Mouse (Mus musculus) mouse trophoblast stem cell (cell line): ENCODE measurements around the gene Actl6b.

Experiments
- in situ Hi-C, 2 experiments: fragments of 300-500 bp; cut with MseI, MboI; formaldehyde crosslinking; loops; 2 replicates in 1 of 2; 3 replicates in 1 of 2; pipeline ENCODE4 v1.15.1; 2025

The Actl6b gene

DNA sequence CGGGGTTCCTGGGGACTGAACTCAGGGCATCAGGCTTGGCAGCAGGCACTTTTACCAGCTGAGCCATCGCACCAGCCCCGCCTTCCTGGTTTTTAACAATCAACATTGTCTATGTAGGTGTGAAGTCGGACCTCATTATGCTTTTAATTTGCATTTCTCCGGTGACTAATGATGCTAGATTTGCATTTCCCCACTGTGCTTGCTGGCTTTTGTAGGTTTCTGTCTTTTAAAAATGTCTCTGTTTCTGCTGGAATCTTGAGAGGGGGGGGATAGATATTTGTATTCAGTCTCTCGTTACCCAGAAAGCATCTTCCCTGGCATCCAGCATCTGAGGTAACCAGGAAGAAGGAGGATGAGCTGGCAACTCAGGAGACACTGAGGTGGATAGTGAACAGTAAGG lies 8.2 kb downstream of the Actl6b start:
- in situ Hi-C loops: no loop called here

DNA sequence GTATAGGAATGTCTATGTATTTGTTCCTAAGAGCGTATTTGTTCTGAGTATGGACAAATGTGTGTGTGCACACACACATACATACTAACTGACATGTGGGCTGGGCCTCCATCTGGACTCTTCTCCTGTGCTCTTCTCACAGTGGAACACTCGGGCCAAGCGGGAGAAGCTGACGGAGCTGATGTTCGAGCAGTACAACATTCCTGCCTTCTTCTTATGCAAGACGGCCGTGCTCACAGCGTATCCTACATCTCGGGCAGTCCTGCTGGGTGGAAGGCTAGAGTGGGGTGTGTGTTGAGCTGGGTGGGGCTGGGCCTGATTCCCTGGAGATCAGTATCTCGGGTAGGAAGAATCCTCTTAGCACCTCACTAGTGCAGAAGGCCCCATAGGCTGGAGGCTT lies 9.6 kb downstream of the Actl6b start:
- in situ Hi-C loops: no loop called here

- in situ Hi-C loops: no loop called here
Observed at GRCm38 (mm10) chr5:137565744-137566143, 12.4 kb downstream of the Actl6b start.

DNA sequence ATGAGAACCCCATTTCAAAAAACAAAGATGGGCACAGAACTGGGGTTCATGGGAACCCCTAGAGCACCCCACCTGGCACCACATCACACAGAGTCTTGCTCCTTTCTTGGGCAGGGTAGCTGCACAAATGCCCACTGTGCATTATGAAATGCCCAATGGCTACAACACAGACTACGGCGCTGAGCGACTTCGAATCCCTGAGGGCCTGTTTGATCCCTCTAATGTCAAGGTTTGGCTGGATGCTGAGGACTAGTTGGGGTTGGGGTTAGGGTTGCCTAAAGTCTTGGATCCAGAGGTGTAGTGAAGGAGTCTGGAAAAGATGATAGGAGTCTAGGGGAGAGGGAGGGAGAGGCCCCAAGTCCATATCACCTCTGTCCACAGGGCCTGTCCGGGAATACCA lies 13.1 kb downstream of the Actl6b start:
- in situ Hi-C loops: no loop called here

- in situ Hi-C loops: no loop called here
Observed at GRCm38 (mm10) chr5:137568223-137568798, 15.0 kb downstream of the Actl6b start.

DNA sequence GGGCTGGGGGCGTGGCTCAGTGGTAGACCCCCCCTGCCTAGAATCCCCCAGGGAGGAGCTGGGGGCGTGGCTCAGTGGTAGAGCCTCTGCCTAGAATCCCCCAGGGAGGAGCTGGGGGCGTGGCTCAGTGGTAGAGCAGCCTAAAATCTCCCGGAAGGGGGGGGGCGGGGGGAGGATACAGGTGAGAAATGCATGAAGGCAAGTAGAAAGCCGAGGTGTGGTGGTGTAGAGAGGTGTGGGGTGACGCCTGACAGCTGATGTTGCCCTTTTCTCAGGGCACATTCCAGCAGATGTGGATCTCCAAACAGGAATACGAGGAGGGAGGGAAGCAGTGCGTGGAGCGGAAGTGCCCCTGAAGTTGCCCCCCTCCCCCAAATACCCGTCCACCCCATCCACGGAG lies 15.7 kb downstream of the Actl6b start:
- in situ Hi-C loops: no loop called here

DNA sequence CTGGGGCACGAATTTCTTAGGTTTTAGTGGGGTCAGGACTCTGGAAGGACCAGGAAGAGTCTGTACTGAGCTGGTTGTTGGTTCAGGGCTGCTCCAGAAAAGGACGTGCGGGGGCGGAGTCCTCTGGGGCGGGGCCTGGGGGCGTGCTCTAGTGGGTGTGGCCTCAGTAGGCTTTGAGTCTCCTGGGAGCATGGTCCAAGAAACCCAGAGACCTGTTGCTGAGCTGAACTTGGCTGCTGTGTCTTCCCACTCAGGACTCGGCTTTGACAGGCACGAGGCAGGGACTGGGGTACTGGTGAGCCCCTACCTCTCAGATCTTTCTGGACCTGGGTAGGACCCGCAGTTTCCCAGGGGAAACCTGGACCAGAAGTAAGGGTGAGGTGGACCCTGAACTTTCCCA lies 16.3 kb downstream of the Actl6b start, which contains the start of gene Tfr2:
Gene Tfr2, plus strand, starts transcription at position 176 of the 400 bp plus-strand sequence.
- in situ Hi-C loops: no loop called here

DNA sequence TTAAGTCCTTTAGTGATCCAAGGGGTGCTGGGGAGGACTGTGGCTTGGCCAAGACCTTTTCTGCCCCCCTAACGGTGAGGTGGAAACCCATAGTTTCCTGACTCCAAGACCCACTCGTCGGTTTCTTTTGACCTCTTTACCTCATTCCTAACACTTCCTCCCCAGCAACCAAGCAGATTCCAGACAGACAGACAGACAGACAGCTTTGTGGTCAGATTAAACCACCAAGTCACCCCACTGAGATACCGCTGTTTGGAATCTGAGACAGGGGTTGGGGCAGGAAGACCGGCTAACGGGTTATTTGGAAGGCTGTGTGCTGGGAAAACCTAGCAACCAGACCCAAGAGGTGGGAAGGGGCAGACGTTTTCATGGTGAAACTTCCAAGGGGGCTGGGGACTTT lies 16.9 kb downstream of the Actl6b start:
- in situ Hi-C loops: no loop called here

GRCm38 (mm10) chr5:137570691-137571586 lies 17.6 kb downstream of the Actl6b start:
- in situ Hi-C loops: no loop called here

DNA sequence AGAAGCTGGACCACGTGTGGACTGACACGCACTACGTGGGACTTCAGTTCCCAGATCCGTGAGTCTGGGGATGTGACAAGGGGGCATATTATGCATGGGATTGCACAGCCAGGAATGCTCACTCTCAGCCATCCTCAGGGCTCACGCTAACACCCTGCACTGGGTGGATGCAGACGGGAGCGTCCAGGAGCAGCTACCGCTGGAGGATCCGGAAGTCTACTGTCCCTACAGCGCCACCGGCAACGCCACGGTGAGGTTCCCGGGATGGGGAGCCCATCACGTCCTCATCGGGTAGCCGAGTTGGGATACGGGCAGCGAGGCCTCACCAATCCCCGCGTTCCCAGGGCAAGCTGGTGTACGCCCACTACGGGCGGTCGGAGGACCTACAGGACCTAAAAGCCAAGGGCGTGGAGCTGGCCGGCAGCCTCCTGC lies 21.2 kb downstream of the Actl6b start:
- in situ Hi-C loops: no loop called here

DNA sequence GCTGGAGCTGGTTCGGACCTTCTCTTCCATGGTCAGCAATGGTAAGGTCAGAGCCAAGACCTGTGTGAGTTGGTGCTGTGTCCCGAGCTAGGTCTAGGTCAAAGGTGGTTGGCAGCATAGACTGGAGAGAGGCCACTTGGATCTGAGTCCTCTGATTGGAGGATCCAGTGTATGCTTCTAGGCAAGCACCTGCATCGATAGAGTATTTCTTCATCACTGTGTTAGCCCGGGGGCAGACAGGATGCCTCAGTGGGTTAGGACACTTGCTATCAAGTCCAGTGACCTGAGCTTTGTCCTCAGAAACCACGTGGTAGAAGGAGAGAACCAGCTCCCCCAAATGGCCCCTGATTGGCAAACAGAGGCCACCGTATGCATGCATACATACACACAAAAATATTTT lies 26.9 kb downstream of the Actl6b start:
- in situ Hi-C loops: no loop called here

DNA sequence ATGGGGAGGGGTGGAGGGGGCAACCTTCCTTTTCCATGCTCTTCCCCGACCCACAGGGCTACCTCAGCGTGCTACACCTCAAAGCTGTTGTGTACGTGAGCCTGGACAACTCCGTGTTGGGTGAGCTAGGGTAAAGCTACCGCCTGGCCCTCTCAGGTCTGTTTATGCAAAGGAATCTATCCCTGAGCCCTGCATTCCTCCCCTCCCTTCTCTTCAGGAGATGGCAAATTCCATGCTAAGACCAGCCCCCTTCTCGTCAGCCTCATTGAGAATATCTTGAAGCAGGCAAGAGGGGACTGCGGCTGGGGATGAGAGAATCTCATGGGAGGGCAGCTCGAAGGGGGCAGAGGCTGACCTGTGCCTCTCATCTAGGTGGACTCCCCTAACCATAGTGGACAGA lies 29.4 kb downstream of the Actl6b start:
- in situ Hi-C loops: no loop called here

GRCm38 (mm10) chr5:137583670-137584169 lies 30.4 kb downstream of the Actl6b start:
- in situ Hi-C loops: no loop called here

DNA sequence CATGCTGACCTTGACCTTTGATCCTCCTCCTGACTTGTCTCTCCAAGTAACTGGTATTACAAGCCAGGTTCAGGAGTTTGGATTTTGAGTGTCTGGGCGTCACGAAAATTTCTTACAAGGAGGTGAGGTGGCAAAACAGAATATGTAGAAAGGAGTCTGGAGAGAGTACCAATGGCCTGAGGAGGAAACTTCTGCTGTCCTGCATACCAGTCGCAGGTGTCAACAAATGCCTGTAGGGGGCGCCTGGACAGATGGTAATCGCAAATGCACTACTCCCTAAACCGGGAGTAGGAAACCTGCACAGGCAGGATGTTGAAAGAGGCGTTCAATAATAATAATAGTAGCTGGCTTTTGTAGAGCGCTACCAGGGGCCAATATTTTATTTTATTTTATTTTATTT lies 31.7 kb downstream of the Actl6b start:
- in situ Hi-C loops: no loop called here

GRCm38 (mm10) chr5:137590507-137590906 lies 37.2 kb downstream of the Actl6b start:
- in situ Hi-C loops: no loop called here

GRCm38 (mm10) chr5:137595921-137596320 lies 42.6 kb downstream of the Actl6b start:
- in situ Hi-C loops: no loop called here

GRCm38 (mm10) chr5:137596601-137597261 lies 43.4 kb downstream of the Actl6b start:
- in situ Hi-C loops: no loop called here

GRCm38 (mm10) chr5:137597625-137598024 lies 44.3 kb downstream of the Actl6b start:
- in situ Hi-C loops: no loop called here

DNA sequence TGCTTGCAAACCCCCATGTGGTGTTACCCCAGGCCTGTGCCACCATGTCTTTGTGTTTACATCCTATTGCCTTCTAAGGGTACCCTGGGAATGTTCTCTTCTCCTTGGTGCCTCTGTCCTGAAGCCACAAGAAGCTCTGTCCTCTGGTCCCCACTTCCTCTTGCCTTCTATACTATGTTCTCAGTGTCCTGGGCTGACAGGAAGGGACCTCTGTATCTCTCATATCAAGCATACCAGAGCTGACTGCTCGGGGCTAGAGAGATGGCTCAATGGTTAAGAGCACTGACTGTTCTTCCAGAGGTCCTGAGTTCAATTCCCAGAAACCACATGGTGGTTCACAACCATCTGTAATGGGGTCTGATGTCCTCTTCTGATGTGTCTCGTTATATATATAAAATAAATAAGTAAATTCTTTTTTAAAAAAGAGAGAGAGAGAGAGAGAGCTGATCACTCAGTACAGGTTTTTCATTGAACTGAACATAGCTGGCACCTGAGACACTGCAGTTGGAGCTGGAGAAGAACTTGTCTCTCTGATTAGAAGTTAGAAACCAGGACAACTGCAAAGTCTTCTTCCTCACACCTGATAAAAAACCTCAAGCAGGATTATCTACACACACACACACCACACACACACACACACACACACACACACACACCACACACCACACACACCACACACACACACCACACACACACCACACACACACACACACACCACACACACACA lies 44.9 kb downstream of the Actl6b start:
- in situ Hi-C loops: no loop called here

DNA sequence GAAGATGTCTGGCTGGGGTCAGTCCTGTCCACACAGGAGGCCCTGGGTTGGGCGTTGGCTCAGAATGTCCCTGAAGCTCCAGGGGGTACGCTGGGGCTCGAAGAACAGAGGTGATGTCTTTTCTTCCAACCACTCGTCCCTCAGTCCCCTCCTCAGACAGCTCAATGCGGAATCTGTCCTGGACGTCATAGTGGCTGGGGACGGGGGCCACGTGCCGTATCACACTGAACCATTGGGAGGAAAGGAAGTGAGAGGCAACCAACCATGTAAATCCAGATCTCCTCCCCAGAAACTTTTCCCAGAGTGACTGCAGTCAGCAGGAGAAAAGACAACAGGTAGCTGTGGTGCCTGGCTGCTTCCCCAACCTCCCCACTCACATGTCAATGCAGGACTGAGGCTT lies 46.3 kb downstream of the Actl6b start:
- in situ Hi-C loops: no loop called here

DNA sequence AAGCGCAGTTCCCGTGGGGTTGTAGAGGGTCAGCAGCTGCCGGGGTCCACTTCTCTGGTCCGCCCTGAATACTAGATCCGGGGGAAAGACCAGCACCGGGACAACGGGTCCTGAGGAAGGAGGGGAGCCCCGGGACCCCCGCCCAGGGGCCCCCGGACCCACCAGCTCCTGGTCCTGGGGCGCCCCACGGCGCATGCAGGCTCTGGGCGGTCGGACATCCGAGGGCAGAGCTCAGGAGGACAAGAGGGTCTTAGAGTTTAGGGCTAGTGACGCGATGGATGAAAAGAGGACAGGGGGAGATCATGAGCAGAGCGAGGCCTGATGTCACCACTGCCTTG lies 46.9 kb downstream of the Actl6b start:
- in situ Hi-C loops: no loop called here
